Mouse (Mus musculus) ES-Bruce4 (cell line): ENCODE measurements around the gene Lcn8. TPM values are rescaled to one million over a fixed set of nuclear protein-coding genes. Genes with fewer than 3 reads are reported as not detected.
"Not testable (repeated sequence)": the region's sequence is repeated elsewhere in the genome, so short reads cannot be mapped to it uniquely, and the experiment has no call there.

Experiments used
- H3K27ac ChIP-seq: 2 replicates; pipeline ENCODE4 v1.5.1; 2012; ENCODE audit warnings: low read length, inconsistent platforms; ENCODE audit not compliant: insufficient read depth
- H3K27me3 ChIP-seq: 2 replicates; pipeline ENCODE4 v1.6.1; 2012; ENCODE audit warnings: mild to moderate bottlenecking, low read length, inconsistent platforms; ENCODE audit not compliant: control insufficient read depth, poor library complexity, insufficient read depth, severe bottlenecking
- H3K36me3 ChIP-seq: 2 replicates; pipeline ENCODE4 v1.6.1; 2012; ENCODE audit warnings: inconsistent platforms, mild to moderate bottlenecking, low read length, moderate library complexity; ENCODE audit not compliant: control insufficient read depth, poor library complexity, insufficient read depth, severe bottlenecking
- H3K4me1 ChIP-seq: one replicate; pipeline ENCODE4 v1.8.1; 2011; ENCODE audit warnings: low read length; ENCODE audit not compliant: control insufficient read depth, insufficient read depth
- H3K4me3 ChIP-seq: 2 replicates; pipeline ENCODE4 v1.5.1; 2011; ENCODE audit warnings: low read depth, mild to moderate bottlenecking, low read length
- H3K9ac ChIP-seq: 2 replicates; pipeline ENCODE4 v1.6.1; 2012; ENCODE audit warnings: low read depth, mild to moderate bottlenecking, inconsistent platforms; ENCODE audit not compliant: poor library complexity, severe bottlenecking
- H3K9me3 ChIP-seq: replicated peaks from 2 replicates; pipeline ENCODE4 v1.6.1; 2012; ENCODE audit warnings: mild to moderate bottlenecking, low read length, inconsistent platforms; ENCODE audit not compliant: control insufficient read depth, poor library complexity, insufficient read depth, severe bottlenecking
- CTCF ChIP-seq: IDR thresholded peaks from one replicate; pipeline ENCODE4 v1.8.1; 2011; ENCODE audit warnings: low read depth, low read length
- EP300 ChIP-seq: IDR thresholded peaks from 2 replicates; pipeline ENCODE4 v1.6.1; 2011; ENCODE audit warnings: low read depth, low read length; ENCODE audit not compliant: insufficient read depth
- POLR2A ChIP-seq: IDR thresholded peaks from one replicate; pipeline ENCODE4 v1.8.1; 2011; ENCODE audit warnings: low read length; ENCODE audit not compliant: insufficient read depth
- polyA plus RNA-seq: library from polyadenylated mRNA; stranded (reverse); fragments of >200 nt; gene quantifications from 2 replicates; pipeline ENCODE4 v1.2.4, GENCODE M21; 2011; ENCODE audit warnings: low read depth; ENCODE audit not compliant: missing spikeins, insufficient read depth, insufficient read length

Lcn8 gene
- polyA plus RNA-seq, 1 experiment = not detected

GRCm38 (mm10) chr2:25679559-25679958, 26.6 kb downstream of the Lcn8 start:
- TF ChIP-seq EP300 = no peak
- no peak for TF ChIP-seq POLR2A
- no peak for TF ChIP-seq CTCF
- Histone ChIP-seq H3K9ac (no peak overlapping the region), H3K36me3 (no peaks in the 10 kb centered on the region), H3K4me1 (no peaks in the 10 kb centered on the region), H3K4me3 (no peak overlapping the region), H3K27ac (no peak overlapping the region), H3K27me3 (no peaks in the 10 kb centered on the region), H3K9me3 (no peaks in the 10 kb centered on the region)

- H3K27ac ChIP-seq = no peak within 1 kb of the TSS
- H3K36me3 ChIP-seq = no peaks in the 10 kb centered on the region
- H3K4me3 ChIP-seq = no peak within 1 kb of the TSS
- H3K9me3 ChIP-seq = no peaks in the 10 kb centered on the region
- TF ChIP-seq EP300 = no peak
- no peak within 1 kb of the TSS for H3K9ac ChIP-seq
- H3K27me3 ChIP-seq = no peaks in the 10 kb centered on the region
- H3K4me1 ChIP-seq = no peaks in the 10 kb centered on the region
Observed at GRCm38 (mm10) chr2:25682426-25682825, 29.5 kb downstream of the Lcn8 start, which contains the start of gene Lcn10. TSS of gene Lcn10 (plus strand) at chr2:25682726.

GRCm38 (mm10) chr2:25686941-25687340, 34.0 kb downstream of the Lcn8 start:
- H3K36me3 ChIP-seq = no peaks in the 10 kb centered on the region
- TF ChIP-seq CTCF (no peak), POLR2A (no peak), EP300 (no peak)
- H3K9me3 ChIP-seq = no peaks in the 10 kb centered on the region
- no peaks in the 10 kb centered on the region for H3K27me3 ChIP-seq
- H3K4me1 ChIP-seq = no peaks in the 10 kb centered on the region
- no peak overlapping the region for H3K9ac ChIP-seq
- H3K4me3 ChIP-seq = no peak overlapping the region
- no peak overlapping the region for H3K27ac ChIP-seq

GRCm38 (mm10) chr2:25694605-25695004, 41.7 kb downstream of the Lcn8 start:
- H3K4me1 ChIP-seq = no peaks in the 10 kb centered on the region
- no peak overlapping the region for H3K9ac ChIP-seq
- H3K36me3 ChIP-seq = no peaks in the 10 kb centered on the region
- H3K9me3 ChIP-seq = no peaks in the 10 kb centered on the region
- no peak for TF ChIP-seq EP300
- peak; percentile 46 for TF ChIP-seq CTCF
- no peak for TF ChIP-seq POLR2A
- no peak overlapping the region for H3K27ac ChIP-seq
- H3K4me3 ChIP-seq = no peak overlapping the region
- no peaks in the 10 kb centered on the region for H3K27me3 ChIP-seq

GRCm38 (mm10) chr2:25696951-25697350, 44.0 kb downstream of the Lcn8 start:
- H3K9me3 ChIP-seq = no peaks in the 10 kb centered on the region
- no peaks in the 10 kb centered on the region for H3K36me3 ChIP-seq
- TF ChIP-seq POLR2A = no peak
- TF ChIP-seq EP300 = no peak
- no peak for TF ChIP-seq CTCF
- no peak overlapping the region for H3K27ac ChIP-seq
- no peaks in the 10 kb centered on the region for H3K27me3 ChIP-seq
- H3K4me1 ChIP-seq = no peaks in the 10 kb centered on the region
- no peak overlapping the region for H3K4me3 ChIP-seq
- no peak overlapping the region for H3K9ac ChIP-seq

GRCm38 (mm10) chr2:25698696-25699095, 45.8 kb downstream of the Lcn8 start:
- H3K27ac ChIP-seq = no peak overlapping the region
- no peaks in the 10 kb centered on the region for H3K27me3 ChIP-seq
- H3K36me3 ChIP-seq = no peaks in the 10 kb centered on the region
- no peaks in the 10 kb centered on the region for H3K4me1 ChIP-seq
- no peaks in the 10 kb centered on the region for H3K9me3 ChIP-seq
- H3K9ac ChIP-seq = no peak overlapping the region
- TF ChIP-seq POLR2A = no peak
- TF ChIP-seq CTCF = no peak
- no peak for TF ChIP-seq EP300
- no peak overlapping the region for H3K4me3 ChIP-seq

- H3K9me3 ChIP-seq, H3K9ac ChIP-seq, H3K27me3 ChIP-seq, H3K36me3 ChIP-seq, H3K4me1 ChIP-seq, H3K4me3 ChIP-seq, H3K27ac ChIP-seq: not testable (repeated sequence)
Observed at GRCm38 (mm10) chr2:25699743-25700142, 46.8 kb downstream of the Lcn8 start, which contains the start of gene Obp2a. TSS of gene Obp2a (plus strand) at chr2:25700043.
